Mouse (Mus musculus) small intestine, adult 2 months (tissue): ENCODE results near the gene Olfr313.

ENCODE experiments used
- CTCF ChIP-seq: fragments of 200-500 bp; IDR thresholded peaks from 2 replicates; pipeline ENCODE4 v1.5.1; 2012; ENCODE audit warnings: low read depth, mild to moderate bottlenecking, control low read depth, inconsistent platforms, low read length, moderate library complexity, mixed read lengths; ENCODE audit not compliant: insufficient replicate concordance, insufficient read length; ENCODE audit errors: extremely low read depth
- POLR2A ChIP-seq: fragments of 200-500 bp; IDR thresholded peaks from 2 replicates; pipeline ENCODE4 v1.6.1; 2012; ENCODE audit warnings: low read depth, mild to moderate bottlenecking, control low read depth, inconsistent platforms, low read length, moderate library complexity

DNA sequence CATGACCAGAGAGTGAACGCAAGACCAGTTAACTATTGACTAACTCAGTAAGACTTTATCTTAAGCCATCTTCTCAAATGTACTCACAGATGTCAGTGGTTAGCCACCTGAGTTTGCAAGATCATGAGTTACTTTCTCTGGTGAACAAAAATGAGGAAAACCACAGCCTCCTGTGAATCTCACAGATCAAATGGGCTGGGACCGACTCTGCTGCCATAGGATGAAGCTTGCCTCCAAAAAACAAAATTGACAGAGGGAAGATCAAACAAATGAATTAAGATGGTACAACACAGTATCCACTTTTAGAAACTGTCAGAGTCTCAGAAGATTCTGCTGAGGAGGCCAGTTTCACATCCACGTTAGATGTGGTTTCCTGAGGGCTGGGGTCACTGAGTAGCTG, 15.0 kb downstream of the Olfr313 start:
- no peak for TF ChIP-seq POLR2A
- no peak for TF ChIP-seq CTCF
